Mouse (Mus musculus): ENCODE results near the gene Mcat.
A peak's percentile ranks its signal among the peaks of the same experiment; 100 is the strongest.

The Mcat gene

DNA sequence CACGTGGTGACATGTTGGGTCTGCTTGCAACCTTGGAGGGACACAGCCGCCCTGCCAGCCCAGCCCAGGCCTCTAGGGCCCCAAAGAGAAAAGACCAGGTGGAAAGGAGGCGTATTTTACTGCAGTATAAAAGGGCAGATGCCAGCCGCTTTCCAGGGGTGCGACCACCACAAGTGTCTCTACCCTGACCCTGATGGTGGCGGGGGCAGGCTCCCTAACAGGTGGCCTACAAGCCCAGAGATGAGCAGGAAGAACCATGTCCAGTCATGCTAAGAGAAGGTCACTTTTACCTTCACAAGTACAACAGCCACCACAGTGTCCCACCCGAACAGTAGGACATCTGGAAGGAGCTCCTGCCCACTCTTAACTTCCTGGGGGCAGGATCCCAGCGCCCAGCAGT is 12.0 kb upstream of the Mcat start:
- DNase-seq (ENCODE audit: low read depth), result no peak

DNA sequence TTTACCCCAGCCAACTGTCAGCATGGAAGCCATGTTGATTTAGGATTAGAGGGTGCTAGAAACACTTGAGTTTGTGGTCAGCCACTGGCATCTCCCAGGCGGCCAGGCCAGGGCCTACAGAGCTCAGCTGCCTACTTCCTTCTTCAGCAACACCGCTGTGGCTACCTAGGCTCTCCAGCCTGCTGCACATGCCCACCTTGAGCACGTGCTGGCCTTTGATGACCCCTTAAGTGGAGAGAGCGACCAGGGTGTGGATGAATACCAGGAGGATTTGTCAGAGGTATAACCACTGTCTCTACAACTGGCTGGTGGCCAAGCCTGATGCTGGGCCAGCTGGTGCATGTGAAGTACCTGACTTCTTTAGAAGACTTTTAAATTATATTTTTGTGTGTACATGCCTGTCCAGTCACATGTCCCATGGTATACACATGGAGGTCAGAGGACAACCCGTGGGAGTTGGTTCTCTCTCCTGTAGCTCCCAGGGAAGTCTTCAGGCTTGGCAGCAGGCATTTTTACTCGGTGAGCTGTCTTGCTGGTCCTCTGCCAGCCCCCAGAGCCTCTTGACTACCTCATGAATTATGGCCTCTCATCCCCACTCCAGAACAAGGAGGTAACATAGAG is 11.3 kb upstream of the Mcat start:
- no peak for DNase-seq (ENCODE audit: low read depth)

DNA sequence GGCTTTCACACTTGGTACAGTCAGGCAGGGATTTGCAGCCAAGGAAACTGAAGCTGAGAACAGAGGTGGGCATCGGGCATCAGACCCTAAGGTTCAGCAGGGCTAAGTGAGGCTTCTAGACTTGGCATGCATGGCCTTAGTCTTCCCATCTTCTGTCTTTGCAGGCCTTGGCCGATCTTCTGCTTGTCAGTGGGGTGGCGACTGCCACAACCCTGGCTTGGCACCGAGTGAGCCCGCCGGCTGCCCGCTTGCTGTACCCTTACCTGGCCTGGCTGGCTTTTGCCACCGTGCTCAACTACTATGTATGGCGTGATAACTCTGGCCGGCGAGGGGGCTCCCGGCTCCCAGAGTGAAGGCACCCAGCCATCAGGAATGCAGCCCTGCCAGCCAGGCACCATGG is 10.0 kb upstream of the Mcat start:
- no peak for DNase-seq (ENCODE audit: low read depth)

DNA sequence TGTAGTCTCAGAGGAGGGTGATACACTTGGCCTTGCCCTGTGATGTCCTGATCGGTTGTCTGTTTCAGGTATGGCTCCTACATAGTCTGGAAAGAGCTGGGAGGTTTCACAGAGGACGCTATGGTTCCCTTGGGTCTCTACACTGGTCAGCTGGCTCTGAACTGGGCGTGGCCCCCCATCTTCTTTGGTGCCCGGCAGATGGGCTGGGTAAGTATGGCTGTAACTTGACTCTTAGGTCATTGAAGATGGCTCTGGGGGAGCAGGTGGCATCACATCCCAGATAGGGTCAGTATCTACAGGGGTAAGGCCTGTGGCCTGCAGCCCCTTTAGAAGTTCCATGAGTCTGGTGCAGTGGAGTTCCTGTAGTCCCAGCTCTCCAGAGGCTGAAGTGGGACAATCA is 8.5 kb upstream of the Mcat start:
- DNase-seq (ENCODE audit: low read depth), result no peak

- no peak for DNase-seq (ENCODE audit: low read depth)
Observed at GRCm38 (mm10) chr15:83571636-83572035, 8.0 kb upstream of the Mcat start.

- DNase-seq (ENCODE audit: low read depth), result peak; percentile 67
Observed at GRCm38 (mm10) chr15:83570641-83571040, 7.1 kb upstream of the Mcat start.

DNA sequence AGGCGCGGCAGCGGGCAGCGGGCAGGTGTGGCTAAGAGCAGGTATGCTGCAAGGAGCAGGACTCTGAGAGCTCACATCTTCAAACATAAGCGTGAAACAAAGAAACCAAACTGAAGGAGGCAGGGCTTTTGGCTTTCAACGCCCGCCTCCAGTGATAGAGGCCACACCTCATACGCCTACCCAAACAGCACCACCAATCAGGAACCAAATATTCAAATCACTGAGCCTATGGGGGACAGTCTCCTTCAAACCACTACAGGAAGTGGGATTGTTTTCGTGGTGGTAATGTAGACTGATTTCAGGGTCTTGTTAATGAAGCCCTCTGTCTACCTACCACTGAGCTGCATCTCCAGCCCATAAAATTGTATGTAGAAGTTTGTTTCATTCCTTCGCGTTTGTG is 6.1 kb upstream of the Mcat start:
- peak; percentile 51 for DNase-seq (ENCODE audit: low read depth)

- DNase-seq (ENCODE audit: low read depth), result no peak
Observed at GRCm38 (mm10) chr15:83568544-83568943, 5.0 kb upstream of the Mcat start.

- DNase-seq (ENCODE audit: low read depth), result no peak
Observed at GRCm38 (mm10) chr15:83567728-83568127, 4.1 kb upstream of the Mcat start.

- DNase-seq (ENCODE audit: low read depth), result no peak
Observed at GRCm38 (mm10) chr15:83566006-83566405, 2.4 kb upstream of the Mcat start.

DNA sequence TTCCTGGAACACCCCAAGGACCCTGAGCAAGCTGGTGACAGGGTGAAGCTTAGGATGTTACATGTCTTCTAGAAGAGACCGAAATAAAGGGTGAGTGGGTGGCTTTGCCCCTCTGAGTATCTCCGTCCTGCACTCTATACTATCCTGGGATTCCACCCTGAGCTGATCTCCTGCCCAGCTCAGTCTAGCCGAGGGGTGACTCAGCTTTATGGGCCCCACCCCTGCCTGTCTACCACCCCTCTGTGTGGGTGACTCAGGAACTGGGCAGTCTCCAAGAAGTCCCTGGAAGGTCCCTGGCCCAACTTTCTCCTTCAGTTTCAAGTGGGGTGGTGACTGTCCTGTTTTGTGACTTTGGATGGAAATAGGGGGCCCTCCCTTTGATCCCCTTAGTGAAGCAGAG is 1.8 kb upstream of the Mcat start:
- no peak for DNase-seq (ENCODE audit: low read depth)

GRCm38 (mm10) chr15:83563857-83564651 is 467 bp upstream of the Mcat start:
- peak; percentile 77 for DNase-seq (ENCODE audit: low read depth)

GRCm38 (mm10) chr15:83562626-83563270 is 839 bp downstream of the Mcat start:
- peak; percentile 92 for DNase-seq (ENCODE audit: low read depth)

DNA sequence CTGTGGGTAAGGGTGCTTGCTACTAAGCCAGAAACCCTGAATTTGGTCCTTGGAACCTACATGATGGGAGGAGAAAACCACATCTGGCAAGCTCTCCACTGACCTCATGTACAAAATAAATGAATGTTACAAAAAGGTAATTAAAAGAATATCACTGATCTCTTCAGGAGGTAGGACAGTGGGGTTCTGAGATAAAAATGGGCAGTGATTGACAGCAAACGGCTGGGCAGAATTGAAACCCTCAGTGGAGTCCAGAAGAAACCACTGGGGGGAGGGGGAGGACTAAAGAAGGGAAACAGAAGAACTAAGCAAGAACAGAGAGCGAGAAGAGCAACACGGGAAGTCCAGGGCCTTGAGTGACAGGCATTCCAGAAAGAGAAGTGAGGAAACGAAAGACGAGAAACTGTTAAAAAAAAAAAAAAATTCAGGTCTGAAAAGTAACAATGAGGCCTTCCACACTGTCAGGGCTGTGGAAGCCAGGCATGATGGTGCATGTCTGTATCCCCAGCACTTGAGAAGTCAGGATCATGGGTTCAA is 2.6 kb downstream of the Mcat start:
- no peak for DNase-seq (ENCODE audit: low read depth)

DNA sequence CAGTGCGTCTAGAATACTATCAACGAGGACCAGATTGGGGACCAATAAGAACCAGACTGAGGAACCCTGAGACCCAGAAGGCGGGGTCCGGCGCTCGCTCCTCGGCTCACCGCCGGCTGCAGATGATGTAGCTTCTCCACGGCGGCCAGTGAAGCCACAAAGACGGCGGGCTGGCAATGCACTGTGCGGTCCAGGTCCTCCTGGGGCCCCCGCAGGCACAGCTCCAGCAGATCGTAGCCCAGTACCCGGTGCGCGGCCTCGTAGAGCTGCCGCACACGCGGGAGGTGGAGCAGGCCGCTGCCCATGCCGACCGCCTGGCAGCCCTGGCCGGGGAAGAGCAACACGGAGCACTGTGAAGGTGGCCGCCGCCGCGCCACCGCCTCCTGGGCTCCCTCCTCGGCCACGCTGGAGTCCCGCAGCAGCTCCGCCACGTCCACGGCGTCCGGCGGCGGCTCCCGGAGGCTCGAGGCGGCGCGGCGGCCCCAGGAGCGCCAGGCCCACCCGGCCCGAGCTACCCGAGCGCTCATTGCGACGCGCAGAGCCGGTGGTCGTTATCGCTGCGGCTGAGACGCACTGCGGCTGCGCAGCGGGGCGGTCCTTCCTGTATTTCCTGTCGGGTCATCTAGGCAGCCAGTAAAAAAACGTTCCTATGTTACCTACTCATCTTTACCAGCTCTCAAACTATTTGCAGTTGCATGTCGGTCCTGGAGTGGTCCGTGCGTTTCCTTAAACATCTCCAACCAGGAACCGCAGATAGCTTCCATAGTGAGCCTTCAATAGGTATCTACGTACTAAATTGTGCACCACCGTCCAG is 8.2 kb downstream of the Mcat start:
- DNase-seq (ENCODE audit: low read depth), result peak; percentile 93

- peak; percentile 55 for DNase-seq (ENCODE audit: low read depth)
Observed at GRCm38 (mm10) chr15:83553831-83554230, 9.8 kb downstream of the Mcat start.

GRCm38 (mm10) chr15:83550137-83550536 is 13.4 kb downstream of the Mcat start:
- no peak for DNase-seq (ENCODE audit: low read depth)

DNA sequence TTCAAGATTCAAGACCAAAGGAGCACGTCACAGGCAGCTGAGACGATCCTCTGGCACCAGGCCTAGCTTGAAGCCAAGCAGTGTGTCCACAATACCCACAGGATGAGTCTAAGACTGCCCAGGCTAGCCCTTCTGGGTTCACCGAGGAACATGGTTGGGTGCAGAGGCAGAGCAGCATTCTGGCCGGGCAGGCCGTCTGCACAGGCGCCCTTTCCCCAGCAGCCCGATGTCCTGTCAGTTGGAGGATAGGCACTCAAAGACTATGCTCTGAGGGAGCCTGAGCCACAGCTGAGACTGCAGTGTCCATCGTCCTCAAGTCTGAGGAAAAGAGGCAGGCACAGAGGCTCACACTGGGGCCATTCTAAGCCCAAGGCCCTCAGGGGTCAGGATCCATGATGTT is 16.4 kb downstream of the Mcat start:
- no peak for DNase-seq (ENCODE audit: low read depth)

- DNase-seq (ENCODE audit: low read depth), result no peak
Observed at GRCm38 (mm10) chr15:83546029-83546428, 17.6 kb downstream of the Mcat start.

- no peak for DNase-seq (ENCODE audit: low read depth)
Observed at GRCm38 (mm10) chr15:83541647-83542287, 21.8 kb downstream of the Mcat start.

DNA sequence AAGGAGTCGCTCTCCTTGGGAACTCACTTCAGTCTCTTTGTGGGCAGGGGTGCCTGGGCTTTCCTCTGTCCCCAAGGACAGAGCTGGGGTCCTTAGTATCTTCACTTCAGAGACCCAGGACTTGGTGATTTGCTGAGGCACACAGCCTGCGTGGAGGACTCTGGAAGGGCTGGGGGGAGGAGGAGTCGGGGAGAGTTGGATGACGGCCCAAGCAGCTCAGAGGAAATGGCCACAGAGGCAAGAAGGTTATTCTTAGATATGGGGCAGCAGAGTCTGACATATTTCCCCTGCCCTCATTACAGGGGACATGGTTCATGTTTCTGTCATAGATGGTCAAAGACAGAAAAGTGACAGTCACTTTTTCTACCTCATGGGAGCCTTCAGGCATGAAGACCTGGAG is 23.7 kb downstream of the Mcat start:
- no peak for DNase-seq (ENCODE audit: low read depth)

GRCm38 (mm10) chr15:83538855-83539254 is 24.7 kb downstream of the Mcat start:
- DNase-seq (ENCODE audit: low read depth), result no peak

Data from induced T-regulatory cell, adult 2 months (primary cell).